Mouse (Mus musculus) MEL (cell line): Measurements from ENCODE around the gene Gsta2. TPM values are rescaled to one million over a fixed set of nuclear protein-coding genes. Genes with fewer than 3 reads are reported as not detected.
A peak's percentile ranks its signal among the peaks of the same experiment; 100 is the strongest.

Source experiments
- DNase-seq: peaks from one replicate; pipeline ENCODE4 v3.0.0; 2011; ENCODE audit warnings: low read depth, low spot score
- H3K27ac ChIP-seq: 2 replicates; pipeline ENCODE4 v1.5.1; 2012; ENCODE audit warnings: low read depth, mild to moderate bottlenecking, control low read depth, low read length, moderate library complexity; ENCODE audit not compliant: control insufficient read depth
- H3K27me3 ChIP-seq, 2 experiments: fragments of 150-350 bp in 1 of 2; sonication (generic) in 1 of 2; 2 replicates each; pipeline ENCODE4 v1.6.1; 2012; ENCODE audit warnings: low read length in 2 of 2, mild to moderate bottlenecking in 2 of 2, improper control_type of control experiment in 1 of 2, moderate library complexity in 1 of 2; ENCODE audit not compliant: insufficient read depth in 2 of 2, control insufficient read depth in 1 of 2
- H3K36me3 ChIP-seq, 2 experiments: 2 replicates each; pipeline ENCODE4 v1.6.1; 2012 to 2014; ENCODE audit warnings: low read length in 2 of 2, improper control_type of control experiment in 1 of 2, inconsistent platforms in 1 of 2, mild to moderate bottlenecking in 1 of 2; ENCODE audit not compliant: insufficient read depth in 2 of 2, control insufficient read depth in 1 of 2
- H3K4me1 ChIP-seq, 2 experiments: fragments of 150-350 bp in 1 of 2; sonication (generic) in 1 of 2; 2 replicates each; pipeline ENCODE4 v1.6.1; 2012; ENCODE audit warnings: low read length in 2 of 2, improper control_type of control experiment in 1 of 2, mild to moderate bottlenecking in 1 of 2; ENCODE audit not compliant: insufficient read depth in 2 of 2, control insufficient read depth in 1 of 2
- H3K4me3 ChIP-seq, 2 experiments: fragments of 150-350 bp in 1 of 2; sonication (generic) in 1 of 2; 2 replicates each; pipeline ENCODE4 v1.5.1; 2012; ENCODE audit warnings: low read depth in 2 of 2, low read length in 2 of 2, mild to moderate bottlenecking in 2 of 2, moderate library complexity in 2 of 2, control low read depth in 1 of 2, improper control_type of control experiment in 1 of 2; ENCODE audit not compliant: control insufficient read depth in 1 of 2, insufficient read depth in 1 of 2
- H3K79me2 ChIP-seq: 2 replicates; pipeline ENCODE4 v1.6.1; 2012; ENCODE audit warnings: mild to moderate bottlenecking, low read length, moderate library complexity; ENCODE audit not compliant: control insufficient read depth, poor library complexity, insufficient read depth
- H3K9ac ChIP-seq: 2 replicates; pipeline ENCODE4 v1.6.1; 2012; ENCODE audit warnings: low read depth, mild to moderate bottlenecking, control low read depth, low read length, moderate library complexity; ENCODE audit not compliant: control insufficient read depth, poor library complexity, severe bottlenecking
- H3K9me3 ChIP-seq: fragments of 150-350 bp; sonication (generic); replicated peaks from 2 replicates; pipeline ENCODE4 v1.6.1; 2012; ENCODE audit warnings: mild to moderate bottlenecking, low read length, improper control_type of control experiment, moderate library complexity; ENCODE audit not compliant: insufficient read depth
- ETS1 ChIP-seq: IDR thresholded peaks from 2 replicates; pipeline ENCODE4 v1.6.1; 2012; ENCODE audit warnings: low read depth, mild to moderate bottlenecking, inconsistent platforms, low read length, improper control_type of control experiment, moderate library complexity
- GABPA ChIP-seq: IDR thresholded peaks from 2 replicates; pipeline ENCODE4 v1.6.1; 2012; ENCODE audit warnings: low read depth, mild to moderate bottlenecking, inconsistent platforms, low read length, improper control_type of control experiment, moderate library complexity
- GATA1 ChIP-seq: IDR thresholded peaks from 2 replicates; pipeline ENCODE4 v1.6.1; 2011; ENCODE audit warnings: low read depth, low read length, improper control_type of control experiment
- HCFC1 ChIP-seq: IDR thresholded peaks from 2 replicates; pipeline ENCODE4 v1.6.1; 2012; ENCODE audit warnings: low read depth, mild to moderate bottlenecking, inconsistent platforms, low read length, improper control_type of control experiment, moderate library complexity
- MAZ ChIP-seq: IDR thresholded peaks from 2 replicates; pipeline ENCODE4 v1.6.1; 2012; ENCODE audit warnings: low read depth, mild to moderate bottlenecking, inconsistent platforms, low read length, improper control_type of control experiment
- MYB ChIP-seq: IDR thresholded peaks from 2 replicates; pipeline ENCODE4 v1.6.1; 2011; ENCODE audit warnings: mild to moderate bottlenecking, low read depth, low read length, improper control_type of control experiment
- MYC ChIP-seq: IDR thresholded peaks from 2 replicates; pipeline ENCODE4 v1.6.1; 2011; ENCODE audit warnings: low read depth, mild to moderate bottlenecking, low read length, improper control_type of control experiment, moderate library complexity
- NELFE ChIP-seq: IDR thresholded peaks from 2 replicates; pipeline ENCODE4 v1.6.1; 2011; ENCODE audit warnings: low read depth, low read length, improper control_type of control experiment
- NRF1 ChIP-seq: IDR thresholded peaks from 2 replicates; pipeline ENCODE4 v1.6.1; 2014; ENCODE audit warnings: low read depth, mild to moderate bottlenecking, inconsistent platforms, low read length, improper control_type of control experiment, moderate library complexity; ENCODE audit not compliant: poor library complexity, insufficient read depth, severe bottlenecking
- POLR2A ChIP-seq, 2 experiments: IDR thresholded peaks; 2 replicates each; pipeline ENCODE4 v1.6.1; 2011 to 2012; ENCODE audit warnings: low read length in 2 of 2, mild to moderate bottlenecking in 2 of 2, control low read depth in 1 of 2, improper control_type of control experiment in 1 of 2, low read depth in 1 of 2, moderate library complexity in 1 of 2; ENCODE audit not compliant: control insufficient read depth in 1 of 2, insufficient read depth in 1 of 2, poor library complexity in 1 of 2
- POLR2AphosphoS5 ChIP-seq: IDR thresholded peaks from 2 replicates; pipeline ENCODE4 v1.6.1; 2012; ENCODE audit warnings: low read depth, borderline replicate concordance, mild to moderate bottlenecking, inconsistent platforms, low read length, moderate library complexity, mixed read lengths
- RCOR1 ChIP-seq: IDR thresholded peaks from 2 replicates; pipeline ENCODE4 v1.6.1; 2012; ENCODE audit warnings: low read depth, mild to moderate bottlenecking, inconsistent platforms, low read length, improper control_type of control experiment
- SMC3 ChIP-seq: IDR thresholded peaks from 2 replicates; pipeline ENCODE4 v1.6.1; 2011; ENCODE audit warnings: low read depth, low read length, improper control_type of control experiment
- TAL1 ChIP-seq: IDR thresholded peaks from 2 replicates; pipeline ENCODE4 v1.6.1; 2012; ENCODE audit warnings: mild to moderate bottlenecking, inconsistent platforms, low read length, moderate library complexity, mixed read lengths
- TCF12 ChIP-seq: IDR thresholded peaks from 2 replicates; pipeline ENCODE4 v1.6.1; 2014; ENCODE audit warnings: low read depth, mild to moderate bottlenecking, inconsistent platforms, low read length, improper control_type of control experiment, moderate library complexity
- UBTF ChIP-seq: IDR thresholded peaks from 2 replicates; pipeline ENCODE4 v1.6.1; 2012; ENCODE audit warnings: low read depth, mild to moderate bottlenecking, inconsistent platforms, low read length, improper control_type of control experiment, moderate library complexity, borderline replicate concordance; ENCODE audit not compliant: insufficient read depth
- USF2 ChIP-seq, 2 experiments: IDR thresholded peaks; 2 replicates each; pipeline ENCODE4 v1.6.1; 2011 to 2012; ENCODE audit warnings: improper control_type of control experiment in 2 of 2, low read length in 2 of 2, borderline replicate concordance in 1 of 2, inconsistent platforms in 1 of 2, low read depth in 1 of 2, mild to moderate bottlenecking in 1 of 2; ENCODE audit not compliant: insufficient read depth in 1 of 2
- ZMIZ1 ChIP-seq: IDR thresholded peaks from 2 replicates; pipeline ENCODE4 v1.6.1; 2012; ENCODE audit warnings: low read depth, mild to moderate bottlenecking, inconsistent platforms, low read length, improper control_type of control experiment, moderate library complexity
- polyA plus RNA-seq, 2 experiments: library from polyadenylated mRNA; stranded (reverse) in 1 of 2; unstranded in 1 of 2; fragments of >175 nt in 1 of 2; fragments of >200 nt in 1 of 2; gene quantifications; 2 replicates each; pipeline versions ENCODE4 v1.2.1 to v1.2.4; 2012; ENCODE audit warnings: low replicate concordance in 2 of 2, low read depth in 1 of 2; ENCODE audit not compliant: insufficient read length in 2 of 2, insufficient read depth in 1 of 2, missing spikeins in 1 of 2
- total RNA-seq: library from RNA; depleted of rRNA; stranded (reverse); fragments of 300-350 nt; gene quantifications from 2 replicates; pipeline ENCODE4 v1.2.3, GENCODE M21; 2012

Gsta2 gene
- total and polyA plus RNA-seq, 3 experiments: not detected

GRCm38 (mm10) chr9:78365850-78366544 lies 10.4 kb upstream of the Gsta2 start:
- no peak overlapping the region for H3K27ac ChIP-seq
- peaks cover 2 to 3% of the 10 kb centered on the region in 2 experiments; a peak in 2 of 4 replicates for H3K27me3 ChIP-seq
- H3K9ac ChIP-seq: no peak overlapping the region
- TF ChIP-seq TCF12: no peak
- no peak for TF ChIP-seq TAL1
- TF ChIP-seq POLR2A (IDR thresholded peaks at IDR 0.05; ENCODE audit: control insufficient read depth in 1 of 2, insufficient read depth in 1 of 2, low read depth in 1 of 2, low read length in 2 of 2, poor library complexity in 1 of 2): no peak
- TF ChIP-seq GATA1: 0 out of 2 replicates have a peak, but pooled peaks have one; percentile 5
- TF ChIP-seq NELFE: no peak
- TF ChIP-seq ETS1: no peak
- TF ChIP-seq UBTF: no peak
- H3K9me3 ChIP-seq: no peaks in the 10 kb centered on the region
- no peak for DNase-seq
- no peak overlapping the region for H3K4me3 ChIP-seq
- H3K79me2 ChIP-seq: no peaks in the 10 kb centered on the region
- H3K4me1 ChIP-seq: peaks cover 0 to 4% of the 10 kb centered on the region in 2 experiments; a peak in 1 of 4 replicates
- H3K36me3 ChIP-seq: peaks cover 0 to 2% of the 10 kb centered on the region in 2 experiments; a peak in 2 of 4 replicates

- DNase-seq: no peak
- peaks cover 0 to 4% of the 10 kb centered on the region in 2 experiments; a peak in 1 of 4 replicates for H3K4me1 ChIP-seq
- no peaks in the 10 kb centered on the region for H3K79me2 ChIP-seq
- H3K9ac ChIP-seq: no peak overlapping the region
- H3K4me3 ChIP-seq: no peak overlapping the region
- peaks cover 2 to 5% of the 10 kb centered on the region in 2 experiments; a peak in 3 of 4 replicates for H3K27me3 ChIP-seq
- no peaks in the 10 kb centered on the region for H3K9me3 ChIP-seq
- H3K27ac ChIP-seq: no peak overlapping the region
- H3K36me3 ChIP-seq: peaks cover 0 to 2% of the 10 kb centered on the region in 2 experiments; a peak in 2 of 4 replicates
- TF ChIP-seq GATA1 (no peak), SMC3 (no peak), RCOR1 (no peak), UBTF (no peak), GABPA (no peak), MAZ (no peak), HCFC1 (no peak), MYB (no peak), MYC (no peak), ZMIZ1 (no peak), USF2 (IDR thresholded peaks at IDR 0.05; ENCODE audit: borderline replicate concordance in 1 of 2, insufficient read depth in 1 of 2, low read depth in 1 of 2, low read length in 2 of 2) (no peak), TAL1 (no peak), POLR2AphosphoS5 (no peak), NRF1 (no peak), ETS1 (no peak), TCF12 (no peak)
- TF ChIP-seq, all 39 proteins: peak for 0
Observed at GRCm38 (mm10) chr9:78364701-78365100, 9.1 kb upstream of the Gsta2 start.
